Mouse (Mus musculus): ENCODE measurements around the gene Gm11555. TPM values are rescaled to one million over a fixed set of nuclear protein-coding genes. Genes with fewer than 3 reads are reported as not detected.
"Not testable (repeated sequence)": the region's sequence is repeated elsewhere in the genome, so short reads cannot be mapped to it uniquely, and the experiment has no call there.

Gene Gm11555
- polyA plus RNA-seq, 1 experiment from 2014 or later: not detected

DNA sequence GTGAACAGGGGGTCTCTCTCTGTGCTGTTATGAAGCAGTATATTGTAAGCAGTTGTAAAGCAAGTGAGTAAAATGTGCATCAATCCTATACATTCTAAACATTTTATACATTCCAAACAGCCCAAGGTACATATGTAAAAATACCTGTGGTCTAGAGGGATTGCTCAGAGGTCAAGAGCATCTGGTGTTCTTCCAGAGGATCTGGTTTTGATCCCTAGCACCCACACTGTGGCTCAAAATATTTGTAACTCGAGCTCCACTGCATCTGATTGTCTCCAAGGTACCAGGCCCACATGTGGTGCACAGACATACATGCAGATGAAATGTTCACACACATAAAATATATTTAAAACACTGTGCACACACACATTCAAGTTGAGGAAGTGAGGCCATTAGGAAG, 9.1 kb downstream of the Gm11555 start:
- ATAC-seq (ENCODE audit: low FRiP score, low read depth): no peak
- Histone ChIP-seq H3K9ac (replicated peaks) (no peak overlapping the region), H3K27me3 (no peaks in the 10 kb centered on the region), H3K9me3 (no peaks in the 10 kb centered on the region), H3K4me3 (no peak overlapping the region), H3K4me2 (replicated peaks) (no peak overlapping the region), H3K36me3 (no peaks in the 10 kb centered on the region), H3K27ac (replicated peaks) (no peak overlapping the region), H3K4me1 (no peaks in the 10 kb centered on the region)
- WGBS: 34% methylated on average over 1 of the region's 1 CpGs

- ATAC-seq (ENCODE audit: low FRiP score, low read depth): no peak
- 93% methylated on average over 1 of the region's 1 CpGs for WGBS
- Histone ChIP-seq H3K4me3 (no peak overlapping the region), H3K9ac (replicated peaks) (no peak overlapping the region), H3K27me3 (no peaks in the 10 kb centered on the region), H3K4me1 (0 out of 2 replicates have a peak, but pooled peaks cover 2% of the 10 kb centered on the region), H3K27ac (replicated peaks) (no peak overlapping the region), H3K36me3 (no peaks in the 10 kb centered on the region), H3K9me3 (no peaks in the 10 kb centered on the region), H3K4me2 (replicated peaks) (no peak overlapping the region)
Observed at GRCm38 (mm10) chr11:99637086-99637485, 12.9 kb downstream of the Gm11555 start.

GRCm38 (mm10) chr11:99634653-99635134, 15.3 kb downstream of the Gm11555 start, which contains the start of gene Krtap4-2:
Gene Krtap4-2, minus strand, starts transcription at chr11:99635084.
- 35% methylated on average over 8 of the region's 8 CpGs for WGBS
- H3K27me3 ChIP-seq: no peaks in the 10 kb centered on the region
- 0 out of 2 replicates have a peak, but pooled peaks cover 2% of the 10 kb centered on the region for H3K4me1 ChIP-seq
- no peak within 1 kb of the TSS for H3K4me3 ChIP-seq
- H3K4me2 ChIP-seq (replicated peaks): no peak within 1 kb of the TSS
- ATAC-seq (ENCODE audit: low FRiP score, low read depth): no peak
- H3K9ac ChIP-seq (replicated peaks): no peak within 1 kb of the TSS
- H3K9me3 ChIP-seq: no peaks in the 10 kb centered on the region
- H3K27ac ChIP-seq (replicated peaks): no peak within 1 kb of the TSS
- no peaks in the 10 kb centered on the region for H3K36me3 ChIP-seq

- no peak overlapping the region for H3K4me3 ChIP-seq
- no peak overlapping the region for H3K9ac ChIP-seq (replicated peaks)
- no peaks in the 10 kb centered on the region for H3K9me3 ChIP-seq
- no peak overlapping the region for H3K27ac ChIP-seq (replicated peaks)
- 0 out of 2 replicates have a peak, but pooled peaks cover 2% of the 10 kb centered on the region for H3K4me1 ChIP-seq
- no peaks in the 10 kb centered on the region for H3K36me3 ChIP-seq
- no peak for ATAC-seq (ENCODE audit: low FRiP score, low read depth)
- WGBS: 79% methylated on average over 2 of the region's 2 CpGs
- H3K27me3 ChIP-seq: no peaks in the 10 kb centered on the region
- no peak overlapping the region for H3K4me2 ChIP-seq (replicated peaks)
Observed at GRCm38 (mm10) chr11:99633293-99633692, 16.7 kb downstream of the Gm11555 start.

- Histone ChIP-seq H3K4me2 (replicated peaks) (no peak overlapping the region), H3K9ac (replicated peaks) (no peak overlapping the region), H3K36me3 (no peaks in the 10 kb centered on the region), H3K9me3 (no peaks in the 10 kb centered on the region), H3K4me3 (no peak overlapping the region), H3K27me3 (no peaks in the 10 kb centered on the region), H3K27ac (replicated peaks) (no peak overlapping the region), H3K4me1 (0 out of 2 replicates have a peak, but pooled peaks cover 2% of the 10 kb centered on the region)
- ATAC-seq (ENCODE audit: low FRiP score, low read depth): no peak
- WGBS: 79% methylated on average over 3 of the region's 3 CpGs
Observed at GRCm38 (mm10) chr11:99630890-99631289, 19.1 kb downstream of the Gm11555 start.

DNA sequence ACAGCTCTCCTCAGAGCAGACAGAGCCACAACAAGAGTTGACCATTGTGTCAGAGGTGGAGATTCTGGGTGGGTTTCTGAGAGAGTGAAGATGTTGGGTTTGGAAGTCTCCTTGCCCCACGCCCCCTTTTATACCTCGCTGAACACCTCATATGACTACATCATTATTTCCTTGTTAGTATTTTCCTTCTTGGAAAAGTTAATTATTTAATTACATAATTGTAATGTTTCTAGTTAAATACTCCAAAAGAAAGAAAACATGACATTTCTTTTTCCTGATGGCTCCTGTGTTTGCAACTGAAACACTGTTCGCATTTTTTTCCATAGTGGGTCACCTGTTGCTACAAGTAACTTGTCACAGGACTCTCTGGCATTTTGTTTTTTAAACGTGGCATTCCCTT, 21.9 kb downstream of the Gm11555 start, which contains the start of gene Krtap4-1:
Gene Krtap4-1, minus strand, starts transcription at position 101 of the 400 bp plus-strand sequence.
- H3K9ac ChIP-seq (replicated peaks): no peak within 1 kb of the TSS
- ATAC-seq (ENCODE audit: low FRiP score, low read depth): no peak
- H3K36me3 ChIP-seq: no peaks in the 10 kb centered on the region
- no peaks in the 10 kb centered on the region for H3K4me1 ChIP-seq
- no peaks in the 10 kb centered on the region for H3K9me3 ChIP-seq
- 83% methylated on average over 4 of the region's 4 CpGs for WGBS
- no peak within 1 kb of the TSS for H3K27ac ChIP-seq (replicated peaks)
- H3K4me2 ChIP-seq (replicated peaks): no peak within 1 kb of the TSS
- no peak within 1 kb of the TSS for H3K4me3 ChIP-seq
- H3K27me3 ChIP-seq: no peaks in the 10 kb centered on the region

GRCm38 (mm10) chr11:99620335-99620734, 29.7 kb downstream of the Gm11555 start, which contains the start of gene Gm11562:
Gene Gm11562, minus strand, starts transcription at chr11:99620435.
- Histone ChIP-seq H3K36me3 (no peaks in the 10 kb centered on the region), H3K4me1 (no peaks in the 10 kb centered on the region), H3K4me3 (no peak within 1 kb of the TSS), H3K4me2 (replicated peaks) (no peak within 1 kb of the TSS), H3K27me3 (no peaks in the 10 kb centered on the region), H3K9ac (replicated peaks) (no peak within 1 kb of the TSS), H3K9me3 (no peaks in the 10 kb centered on the region), H3K27ac (replicated peaks) (no peak within 1 kb of the TSS)
- 87% methylated on average over 2 of the region's 2 CpGs for WGBS
- no peak for ATAC-seq (ENCODE audit: low FRiP score, low read depth)

DNA sequence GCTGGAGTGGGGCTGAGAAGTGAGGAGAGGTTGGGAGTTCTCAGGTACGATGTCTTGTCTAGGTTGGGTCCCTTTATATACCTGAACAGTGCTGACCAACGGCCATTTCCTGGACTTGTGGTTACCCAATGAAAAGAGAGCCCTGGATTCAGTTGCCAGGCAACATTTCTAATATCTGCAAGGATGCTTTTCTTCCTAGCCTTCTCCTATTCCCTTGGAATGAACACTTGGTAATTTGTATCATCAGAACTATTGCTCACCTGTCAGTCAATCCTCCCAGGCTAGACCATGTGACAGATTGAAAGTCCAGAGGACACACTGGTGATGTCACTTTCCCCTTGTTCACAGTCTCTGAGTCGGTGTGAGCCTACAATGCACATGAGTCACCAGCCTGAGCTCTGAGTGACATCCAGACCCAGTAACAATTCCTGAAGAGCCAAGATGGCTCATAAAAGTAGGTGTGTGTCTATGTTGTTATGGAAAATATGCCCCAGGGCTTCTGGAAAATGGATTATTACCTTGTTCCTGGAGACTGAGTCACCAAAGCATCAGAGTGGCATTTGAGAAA, 35.2 kb downstream of the Gm11555 start, which contains the start of gene Krtap2-4:
Gene Krtap2-4, minus strand, starts transcription at position 51 of the 568 bp plus-strand sequence.
- no peak within 1 kb of the TSS for H3K4me3 ChIP-seq
- H3K36me3 ChIP-seq: no peaks in the 10 kb centered on the region
- 81% methylated on average over 3 of the region's 3 CpGs for WGBS
- H3K4me1 ChIP-seq: no peaks in the 10 kb centered on the region
- ATAC-seq (ENCODE audit: low FRiP score, low read depth): no peak
- no peak within 1 kb of the TSS for H3K9ac ChIP-seq (replicated peaks)
- no peak within 1 kb of the TSS for H3K4me2 ChIP-seq (replicated peaks)
- H3K27ac ChIP-seq (replicated peaks): no peak within 1 kb of the TSS
- no peaks in the 10 kb centered on the region for H3K9me3 ChIP-seq
- H3K27me3 ChIP-seq: no peaks in the 10 kb centered on the region

DNA sequence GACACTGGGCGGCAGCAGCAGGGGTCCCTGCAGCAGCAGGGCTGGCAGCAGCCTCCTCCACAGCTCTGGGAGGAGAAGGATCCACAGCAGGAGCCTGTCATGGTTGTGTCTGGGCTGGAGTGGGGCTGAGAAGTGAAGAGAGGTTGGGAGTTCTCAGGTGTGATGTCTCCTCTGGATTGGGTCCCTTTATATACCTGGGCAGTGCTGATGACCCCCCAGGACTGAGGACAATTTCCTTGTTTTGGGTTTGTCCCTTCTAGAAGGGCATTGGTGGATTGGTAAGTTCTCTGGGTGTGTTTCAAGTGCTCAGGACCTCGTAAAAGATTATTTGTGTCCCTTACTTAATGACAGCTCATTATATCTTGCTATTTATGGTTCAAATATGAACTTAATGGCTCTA, 39.9 kb downstream of the Gm11555 start, which contains the start of gene Gm11937:
Gene Gm11937, minus strand, starts transcription at position 101 of the 400 bp plus-strand sequence.
- not testable (repeated sequence) for ATAC-seq (ENCODE audit: low FRiP score, low read depth)

DNA sequence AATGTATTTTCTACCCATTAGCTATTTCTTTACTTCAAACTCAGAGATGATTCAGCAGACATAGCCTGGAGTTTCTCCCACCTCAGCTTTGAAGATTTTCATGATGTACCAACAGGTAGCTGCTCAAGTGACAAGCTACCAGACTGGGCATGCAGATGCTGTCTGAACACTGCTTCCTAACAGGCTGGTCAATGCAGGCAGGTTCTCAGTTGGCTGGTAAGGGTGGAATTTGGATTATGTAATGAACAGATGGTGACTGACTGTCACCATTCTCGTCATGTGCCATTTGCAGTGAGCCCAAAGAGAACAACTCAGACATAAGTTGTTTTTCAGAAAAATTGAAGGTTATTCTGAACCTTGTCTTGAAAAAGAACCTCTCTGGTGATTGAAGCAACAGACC, 40.9 kb downstream of the Gm11555 start:
- Histone ChIP-seq H3K9me3 (no peaks in the 10 kb centered on the region), H3K27me3 (no peaks in the 10 kb centered on the region), H3K9ac (replicated peaks) (no peak overlapping the region), H3K4me3 (no peak overlapping the region), H3K4me1 (no peaks in the 10 kb centered on the region), H3K36me3 (no peaks in the 10 kb centered on the region), H3K4me2 (replicated peaks) (no peak overlapping the region), H3K27ac (replicated peaks) (no peak overlapping the region)
- ATAC-seq (ENCODE audit: low FRiP score, low read depth): no peak
- WGBS: 69% methylated on average over 1 of the region's 1 CpGs

More for the DNA sequence above, 39.9 kb downstream of the Gm11555 start, which contains the start of gene Gm11937:
- H3K4me2 ChIP-seq (replicated peaks); H3K4me1 ChIP-seq; H3K4me3 ChIP-seq; H3K36me3 ChIP-seq; H3K27ac ChIP-seq (replicated peaks); H3K27me3 ChIP-seq; H3K9me3 ChIP-seq; H3K9ac ChIP-seq (replicated peaks): not testable (repeated sequence)
- WGBS: 73% methylated on average over 1 of the region's 2 CpGs

DNA sequence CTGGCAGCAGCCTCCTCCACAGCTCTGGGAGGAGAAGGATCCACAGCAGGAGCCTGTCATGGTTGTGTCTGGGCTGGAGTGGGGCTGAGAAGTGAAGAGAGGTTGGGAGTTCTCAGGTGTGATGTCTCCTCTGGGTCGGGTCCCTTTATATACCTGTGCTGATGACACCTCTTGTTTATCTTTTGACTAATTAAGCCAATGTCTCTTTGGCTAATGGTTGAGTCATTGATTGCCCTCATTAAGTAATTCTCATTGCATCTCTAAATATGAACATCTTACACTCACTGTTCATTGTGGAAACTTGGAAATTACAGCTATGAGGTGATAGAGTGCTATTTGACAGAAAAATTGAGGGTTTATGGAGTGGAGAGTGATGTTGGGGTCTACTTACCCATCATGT, 46.8 kb downstream of the Gm11555 start, which contains the start of gene Gm11938:
Gene Gm11938, minus strand, starts transcription at position 101 of the 400 bp plus-strand sequence.
- not testable (repeated sequence) for H3K27ac ChIP-seq (replicated peaks); H3K36me3 ChIP-seq; ATAC-seq (ENCODE audit: low FRiP score, low read depth); H3K9ac ChIP-seq (replicated peaks); H3K4me2 ChIP-seq (replicated peaks); H3K4me1 ChIP-seq; H3K9me3 ChIP-seq; H3K27me3 ChIP-seq; H3K4me3 ChIP-seq
- 68% methylated on average over 1 of the region's 1 CpGs for WGBS
